Mouse (Mus musculus): ENCODE measurements at regions not wholly inside any gene's neighbourhood (a gene's known extent, or its start where the extent isn't known, plus 50 kb on each side); places are given as distances from the start of the nearest gene placed in this dataset.

- no peak overlapping the region for H3K4me3 ChIP-seq (ENCODE audit: low read depth, low read length)
- WGBS: 72% methylated on average over 7 of the region's 7 CpGs
These were observed 116.4 kb upstream of the Top1 start for GRCm38 (mm10) chr2:160529306-160529705.

GRCm38 (mm10) chr2:160530377-160530776, 115.3 kb upstream of the Top1 start:
- TF ChIP-seq CTCF (IDR thresholded peaks at IDR 0.05; ENCODE audit: low read depth): no peak
- Histone ChIP-seq H3K4me3 (ENCODE audit: low read depth, low read length) (no peak overlapping the region), H3K27ac (ENCODE audit: low read depth, low read length) (no peak overlapping the region), H3K4me1 (replicated peaks; ENCODE audit: control insufficient read depth, insufficient read depth, low read length) (no peaks in the 10 kb centered on the region), H3K9me3 (ENCODE audit: control insufficient read depth) (no peaks in the 10 kb centered on the region), H3K4me2 (replicated peaks; ENCODE audit: low read depth) (no peak overlapping the region), H3K9ac (ENCODE audit: low read depth, low read length) (no peak overlapping the region), H3K36me3 (ENCODE audit: control insufficient read depth, insufficient read depth) (no peaks in the 10 kb centered on the region), H3K27me3 (replicated peaks; ENCODE audit: control insufficient read depth, insufficient read depth, low read length) (no peaks in the 10 kb centered on the region)
- no peak for ATAC-seq
- WGBS: 52% methylated on average over 3 of the region's 3 CpGs

More at GRCm38 (mm10) chr2:160529306-160529705, 116.4 kb upstream of the Top1 start:
- ATAC-seq: no peak
- Histone ChIP-seq H3K9ac (ENCODE audit: low read depth, low read length) (no peak overlapping the region), H3K27me3 (replicated peaks; ENCODE audit: control insufficient read depth, insufficient read depth, low read length) (no peaks in the 10 kb centered on the region), H3K4me1 (replicated peaks; ENCODE audit: control insufficient read depth, insufficient read depth, low read length) (no peaks in the 10 kb centered on the region), H3K27ac (ENCODE audit: low read depth, low read length) (no peak overlapping the region), H3K9me3 (ENCODE audit: control insufficient read depth) (no peaks in the 10 kb centered on the region), H3K4me2 (replicated peaks; ENCODE audit: low read depth) (no peak overlapping the region), H3K36me3 (ENCODE audit: control insufficient read depth, insufficient read depth) (no peaks in the 10 kb centered on the region)
- no peak for TF ChIP-seq CTCF (IDR thresholded peaks at IDR 0.05; ENCODE audit: low read depth)

GRCm38 (mm10) chr2:160537319-160537719, 108.4 kb upstream of the Top1 start:
- Histone ChIP-seq H3K36me3 (ENCODE audit: control insufficient read depth, insufficient read depth) (no peaks in the 10 kb centered on the region), H3K9me3 (ENCODE audit: control insufficient read depth) (no peaks in the 10 kb centered on the region), H3K4me3 (ENCODE audit: low read depth, low read length) (no peak overlapping the region), H3K4me2 (replicated peaks; ENCODE audit: low read depth) (no peak overlapping the region), H3K4me1 (replicated peaks; ENCODE audit: control insufficient read depth, insufficient read depth, low read length) (no peaks in the 10 kb centered on the region), H3K27ac (ENCODE audit: low read depth, low read length) (no peak overlapping the region), H3K9ac (ENCODE audit: low read depth, low read length) (no peak overlapping the region), H3K27me3 (replicated peaks; ENCODE audit: control insufficient read depth, insufficient read depth, low read length) (no peaks in the 10 kb centered on the region)
- 20% methylated on average over 8 of the region's 8 CpGs for WGBS
- no peak for TF ChIP-seq CTCF (IDR thresholded peaks at IDR 0.05; ENCODE audit: low read depth)
- no peak for ATAC-seq

GRCm38 (mm10) chr2:160545527-160545926, 100.2 kb upstream of the Top1 start:
- Histone ChIP-seq H3K4me1 (replicated peaks; ENCODE audit: control insufficient read depth, insufficient read depth, low read length) (no peaks in the 10 kb centered on the region), H3K9me3 (ENCODE audit: control insufficient read depth) (no peaks in the 10 kb centered on the region), H3K4me3 (ENCODE audit: low read depth, low read length) (no peak overlapping the region), H3K36me3 (ENCODE audit: control insufficient read depth, insufficient read depth) (no peaks in the 10 kb centered on the region), H3K4me2 (replicated peaks; ENCODE audit: low read depth) (no peak overlapping the region), H3K9ac (ENCODE audit: low read depth, low read length) (no peak overlapping the region), H3K27ac (ENCODE audit: low read depth, low read length) (no peak overlapping the region), H3K27me3 (replicated peaks; ENCODE audit: control insufficient read depth, insufficient read depth, low read length) (no peaks in the 10 kb centered on the region)
- TF ChIP-seq CTCF (IDR thresholded peaks at IDR 0.05; ENCODE audit: low read depth): no peak
- ATAC-seq: no peak
- 58% methylated on average over 4 of the region's 4 CpGs for WGBS

- ATAC-seq: no peak
- no peaks in the 10 kb centered on the region for H3K4me1 ChIP-seq (replicated peaks; ENCODE audit: control insufficient read depth, insufficient read depth, low read length)
- no peaks in the 10 kb centered on the region for H3K9me3 ChIP-seq (ENCODE audit: control insufficient read depth)
- TF ChIP-seq CTCF (IDR thresholded peaks at IDR 0.05; ENCODE audit: low read depth): no peak
- no peak overlapping the region for H3K27ac ChIP-seq (ENCODE audit: low read depth, low read length)
- H3K36me3 ChIP-seq (ENCODE audit: control insufficient read depth, insufficient read depth): no peaks in the 10 kb centered on the region
- H3K9ac ChIP-seq (ENCODE audit: low read depth, low read length): no peak overlapping the region
- no peak overlapping the region for H3K4me2 ChIP-seq (replicated peaks; ENCODE audit: low read depth)
- H3K27me3 ChIP-seq (replicated peaks; ENCODE audit: control insufficient read depth, insufficient read depth, low read length): no peaks in the 10 kb centered on the region
- H3K4me3 ChIP-seq (ENCODE audit: low read depth, low read length): no peak overlapping the region
- 65% methylated on average over 19 of the region's 19 CpGs for WGBS
These were observed 93.5 kb upstream of the Top1 start for GRCm38 (mm10) chr2:160552121-160552669.

DNA sequence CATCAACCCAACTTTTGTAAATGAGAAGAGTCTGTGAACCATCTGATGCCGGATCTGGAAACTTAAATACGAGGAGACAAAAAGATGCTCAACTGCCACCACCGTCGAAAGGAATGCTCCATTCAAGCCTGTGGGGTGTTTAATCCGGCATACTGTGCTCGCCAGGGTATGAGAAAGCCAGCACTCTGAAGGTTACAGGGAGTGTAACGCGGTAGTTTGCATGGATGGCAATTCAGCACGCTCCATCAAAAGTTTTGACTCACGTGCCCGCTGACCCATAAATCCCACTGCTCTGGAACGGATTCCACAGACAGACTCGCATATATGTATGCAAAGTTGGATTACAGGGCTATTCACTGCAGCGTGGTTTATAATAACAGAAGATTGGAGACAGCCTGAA, 84.0 kb upstream of the Top1 start:
- no peak for TF ChIP-seq CTCF (IDR thresholded peaks at IDR 0.05; ENCODE audit: low read depth)
- H3K9me3 ChIP-seq (ENCODE audit: control insufficient read depth): no peaks in the 10 kb centered on the region

DNA sequence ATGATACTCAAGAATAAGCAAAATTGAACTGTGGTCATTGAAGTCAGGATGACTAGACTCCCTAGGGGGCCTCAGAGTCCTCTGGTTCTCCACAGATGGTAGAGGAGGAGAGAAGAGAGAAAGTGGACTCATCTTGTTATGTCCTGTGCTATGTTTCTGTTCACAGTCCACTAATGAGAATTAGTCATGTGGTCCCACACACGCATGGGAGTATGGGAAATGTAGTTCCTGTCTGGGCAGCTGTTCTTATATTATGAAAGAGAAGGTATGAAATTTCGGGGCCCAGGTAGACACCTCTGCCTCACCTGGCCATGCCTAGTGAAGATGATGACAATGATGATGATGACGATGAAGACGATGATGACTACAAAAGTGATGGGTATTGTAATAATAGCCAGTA, 77.9 kb upstream of the Top1 start:
- Histone ChIP-seq H3K27ac (ENCODE audit: low read depth, low read length) (no peak overlapping the region), H3K36me3 (ENCODE audit: control insufficient read depth, insufficient read depth) (no peaks in the 10 kb centered on the region), H3K4me3 (ENCODE audit: low read depth, low read length) (no peak overlapping the region), H3K9ac (ENCODE audit: low read depth, low read length) (no peak overlapping the region), H3K27me3 (replicated peaks; ENCODE audit: control insufficient read depth, insufficient read depth, low read length) (no peaks in the 10 kb centered on the region), H3K9me3 (ENCODE audit: control insufficient read depth) (no peaks in the 10 kb centered on the region), H3K4me2 (replicated peaks; ENCODE audit: low read depth) (no peak overlapping the region), H3K4me1 (replicated peaks; ENCODE audit: control insufficient read depth, insufficient read depth, low read length) (no peaks in the 10 kb centered on the region)
- no peak for TF ChIP-seq CTCF (IDR thresholded peaks at IDR 0.05; ENCODE audit: low read depth)
- 93% methylated on average over 4 of the region's 4 CpGs for WGBS
- no peak for ATAC-seq

More for the DNA sequence above, 84.0 kb upstream of the Top1 start:
- Histone ChIP-seq H3K4me3 (ENCODE audit: low read depth, low read length) (no peak overlapping the region), H3K36me3 (ENCODE audit: control insufficient read depth, insufficient read depth) (no peaks in the 10 kb centered on the region), H3K4me2 (replicated peaks; ENCODE audit: low read depth) (no peak overlapping the region), H3K9ac (ENCODE audit: low read depth, low read length) (no peak overlapping the region), H3K27ac (ENCODE audit: low read depth, low read length) (no peak overlapping the region), H3K27me3 (replicated peaks; ENCODE audit: control insufficient read depth, insufficient read depth, low read length) (no peaks in the 10 kb centered on the region), H3K4me1 (replicated peaks; ENCODE audit: control insufficient read depth, insufficient read depth, low read length) (no peaks in the 10 kb centered on the region)
- WGBS: 78% methylated on average over 14 of the region's 14 CpGs
- ATAC-seq: no peak

Measured in intestine, postnatal 0 days (tissue).